Mouse (Mus musculus) lung, embryonic 15.5 days (tissue): Measurements from ENCODE around the gene Mtf2. TPM values are rescaled to one million over a fixed set of nuclear protein-coding genes. Genes with fewer than 3 reads are reported as not detected.
"Not testable (repeated sequence)": the region's sequence is repeated elsewhere in the genome, so short reads cannot be mapped to it uniquely, and the experiment has no call there.

Experiments used
- ATAC-seq: fragments of 200-750 bp; cut with Nextera tagmentation; 2 replicates; pipeline ENCODE4 v1.8.0; 2017; ENCODE audit warnings: moderate number of reproducible peaks, borderline replicate concordance; ENCODE audit not compliant: low FRiP score, low TSS enrichment; ENCODE audit errors: extremely low read depth
- H3K27ac ChIP-seq: fragments of 300-500 bp; sonication (generic); 2 replicates; pipeline ENCODE4 v1.5.1; 2015; ENCODE audit warnings: moderate library complexity, mild to moderate bottlenecking, inconsistent platforms
- H3K27me3 ChIP-seq: fragments of 300-500 bp; sonication (generic); 2 replicates; pipeline ENCODE4 v1.6.1; 2015; ENCODE audit warnings: inconsistent platforms
- H3K36me3 ChIP-seq: fragments of 300-500 bp; sonication (generic); 2 replicates; pipeline ENCODE4 v1.6.1; 2015; ENCODE audit warnings: inconsistent platforms
- H3K4me1 ChIP-seq: fragments of 300-500 bp; sonication (generic); 2 replicates; pipeline ENCODE4 v1.6.1; 2015; ENCODE audit warnings: inconsistent platforms
- H3K4me2 ChIP-seq: fragments of 300-500 bp; sonication (generic); 2 replicates; pipeline ENCODE4 v1.6.1; 2015; ENCODE audit warnings: inconsistent platforms, mild to moderate bottlenecking, moderate library complexity
- H3K4me3 ChIP-seq: fragments of 300-500 bp; sonication (generic); 2 replicates; pipeline ENCODE4 v1.5.1; 2015; ENCODE audit warnings: mild to moderate bottlenecking, inconsistent platforms
- H3K9ac ChIP-seq: fragments of 300-500 bp; sonication (generic); 2 replicates; pipeline ENCODE4 v1.6.1; 2015; ENCODE audit warnings: inconsistent platforms
- H3K9me3 ChIP-seq: fragments of 300-500 bp; sonication (generic); 2 replicates; pipeline ENCODE4 v1.6.1; 2016; ENCODE audit warnings: inconsistent platforms
- WGBS: fragments of 180-500 bp; shearing (Covaris S2); methylation state at CpG from one replicate; pipeline ENCODE4 v1.1.7; 2015; 5-methylcytosine and 5-hydroxymethylcytosine counted together
- polyA plus RNA-seq: library from polyadenylated mRNA; unstranded; fragments of >200 nt; fragmentation: Nextera tagmentation; extraction: Ambion mirVana; gene quantifications from 2 replicates; pipeline ENCODE4 v1.2.1, GENCODE M21; 2015

Gene Mtf2
- polyA plus RNA-seq, 1 experiment from 2014 or later: 108 TPM

DNA sequence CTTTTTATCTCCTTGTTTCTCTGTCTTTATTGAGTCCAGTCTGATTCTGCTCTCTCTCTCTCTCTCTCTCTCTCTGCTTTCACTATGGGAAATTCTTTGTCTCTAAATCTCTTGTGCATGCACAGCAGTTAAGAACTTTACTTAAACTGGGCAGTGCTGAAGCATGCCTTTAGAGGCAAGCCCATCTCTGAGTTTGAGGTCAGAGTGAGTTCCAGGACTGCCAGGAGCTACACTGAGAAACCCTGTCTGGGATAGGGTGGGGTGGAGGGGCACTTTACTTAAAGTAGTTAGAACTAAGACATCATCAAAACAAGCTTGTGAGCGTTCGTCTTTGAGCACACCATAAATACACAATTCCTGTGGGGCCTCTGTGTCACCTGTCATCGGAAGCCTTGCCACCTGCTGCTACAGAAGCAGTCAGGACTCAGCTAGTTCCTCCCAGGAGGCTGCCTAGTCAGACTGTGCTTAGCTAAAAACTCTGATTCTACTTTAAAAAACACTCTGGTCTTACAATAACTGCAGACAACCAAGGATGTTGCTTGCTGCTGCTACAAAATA, 15.7 kb upstream of the Mtf2 start:
- no peaks in the 10 kb centered on the region for H3K27me3 ChIP-seq
- H3K9ac ChIP-seq: no peak overlapping the region
- H3K4me2 ChIP-seq: no peak overlapping the region
- no peaks in the 10 kb centered on the region for H3K36me3 ChIP-seq
- no peak overlapping the region for H3K27ac ChIP-seq
- no peaks in the 10 kb centered on the region for H3K9me3 ChIP-seq
- ATAC-seq: no peak
- no peak overlapping the region for H3K4me3 ChIP-seq
- WGBS: 7% methylated on average over 3 of the region's 3 CpGs
- no peaks in the 10 kb centered on the region for H3K4me1 ChIP-seq

- Histone ChIP-seq H3K27ac (no peak overlapping the region), H3K9me3 (no peaks in the 10 kb centered on the region), H3K4me2 (no peak overlapping the region), H3K4me3 (no peak overlapping the region), H3K27me3 (no peaks in the 10 kb centered on the region), H3K9ac (no peak overlapping the region), H3K36me3 (no peaks in the 10 kb centered on the region), H3K4me1 (no peaks in the 10 kb centered on the region)
- no peak for ATAC-seq
- WGBS: 82% methylated on average over 2 of the region's 2 CpGs
Measured at GRCm38 (mm10) chr5:108051026-108051425, 14.4 kb upstream of the Mtf2 start.

GRCm38 (mm10) chr5:108051727-108052126, 13.7 kb upstream of the Mtf2 start:
- H3K4me3 ChIP-seq, H3K4me1 ChIP-seq, ATAC-seq, H3K9ac ChIP-seq, H3K36me3 ChIP-seq, H3K4me2 ChIP-seq, H3K27me3 ChIP-seq, H3K27ac ChIP-seq, H3K9me3 ChIP-seq: not testable (repeated sequence)
- WGBS: 82% methylated on average over 9 of the region's 9 CpGs

DNA sequence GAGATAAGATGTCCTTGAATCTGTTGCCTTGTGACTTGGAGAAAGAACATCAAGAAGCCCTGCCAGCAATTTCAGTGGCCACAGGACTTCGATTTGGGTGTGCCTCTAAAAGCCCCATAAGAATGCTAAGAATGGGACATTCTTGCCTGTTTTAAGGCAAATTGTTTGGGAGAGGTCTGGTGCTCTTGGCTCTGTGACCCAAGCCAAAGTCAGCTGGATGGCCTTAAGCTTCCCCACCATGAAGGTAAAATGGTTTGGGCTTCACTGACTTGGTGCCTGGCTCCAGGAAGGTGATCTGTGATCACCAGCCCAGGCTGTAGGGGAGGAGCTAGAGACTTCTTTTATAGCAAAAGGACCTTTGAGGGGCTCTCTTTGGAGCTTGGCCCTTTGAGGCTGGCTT, 13.3 kb upstream of the Mtf2 start:
- no peak for ATAC-seq
- Histone ChIP-seq H3K36me3 (no peaks in the 10 kb centered on the region), H3K27me3 (no peaks in the 10 kb centered on the region), H3K4me3 (no peak overlapping the region), H3K4me2 (no peak overlapping the region), H3K27ac (no peak overlapping the region), H3K9me3 (no peaks in the 10 kb centered on the region), H3K4me1 (no peaks in the 10 kb centered on the region), H3K9ac (no peak overlapping the region)
- 77% methylated on average over 1 of the region's 1 CpGs for WGBS

GRCm38 (mm10) chr5:108053566-108053965, 11.9 kb upstream of the Mtf2 start:
- Histone ChIP-seq H3K27ac (no peak overlapping the region), H3K27me3 (no peaks in the 10 kb centered on the region), H3K36me3 (no peaks in the 10 kb centered on the region), H3K9me3 (no peaks in the 10 kb centered on the region), H3K4me1 (no peaks in the 10 kb centered on the region), H3K4me2 (no peak overlapping the region), H3K9ac (no peak overlapping the region), H3K4me3 (no peak overlapping the region)
- ATAC-seq: no peak
- WGBS: 86% methylated on average over 6 of the region's 6 CpGs

- Histone ChIP-seq H3K4me3 (no peak overlapping the region), H3K36me3 (no peaks in the 10 kb centered on the region), H3K9ac (no peak overlapping the region), H3K27ac (no peak overlapping the region), H3K4me1 (peaks cover 3% of the 10 kb centered on the region; the same call in 1 of the 2 replicates), H3K4me2 (no peak overlapping the region), H3K27me3 (no peaks in the 10 kb centered on the region), H3K9me3 (no peaks in the 10 kb centered on the region)
- ATAC-seq: no peak
- 91% methylated on average over 9 of the region's 9 CpGs for WGBS
Measured at GRCm38 (mm10) chr5:108060413-108060812, 5.1 kb upstream of the Mtf2 start.

DNA sequence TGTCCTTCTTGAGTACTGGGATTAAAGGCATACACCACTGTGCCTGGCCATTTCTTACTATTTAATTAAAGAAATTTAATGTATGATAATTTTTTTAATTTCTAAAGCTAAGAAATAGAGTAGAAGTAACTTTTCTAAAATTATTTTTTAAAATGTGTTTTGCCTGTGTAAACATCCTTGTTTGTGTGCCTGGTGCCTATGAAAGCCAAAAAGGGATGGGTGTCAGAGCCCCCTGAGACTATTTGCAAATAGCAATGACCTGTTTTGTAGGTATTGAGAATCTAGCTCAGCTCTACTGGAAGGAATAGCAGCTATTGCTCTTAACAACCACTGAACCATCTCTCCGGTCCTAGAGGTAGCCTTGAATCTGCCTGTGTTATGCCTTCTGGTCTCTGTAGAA, 6.8 kb downstream of the Mtf2 start:
- no peak overlapping the region for H3K4me3 ChIP-seq
- peaks cover 71% of the 10 kb centered on the region for H3K36me3 ChIP-seq
- H3K4me2 ChIP-seq: no peak overlapping the region
- no peak overlapping the region for H3K27ac ChIP-seq
- H3K9ac ChIP-seq: no peak overlapping the region
- no peaks in the 10 kb centered on the region for H3K27me3 ChIP-seq
- WGBS: 93% methylated on average over 1 of the region's 1 CpGs
- no peaks in the 10 kb centered on the region for H3K9me3 ChIP-seq
- H3K4me1 ChIP-seq: peaks cover 6% of the 10 kb centered on the region; the same call in 1 of the 2 replicates
- no peak for ATAC-seq

DNA sequence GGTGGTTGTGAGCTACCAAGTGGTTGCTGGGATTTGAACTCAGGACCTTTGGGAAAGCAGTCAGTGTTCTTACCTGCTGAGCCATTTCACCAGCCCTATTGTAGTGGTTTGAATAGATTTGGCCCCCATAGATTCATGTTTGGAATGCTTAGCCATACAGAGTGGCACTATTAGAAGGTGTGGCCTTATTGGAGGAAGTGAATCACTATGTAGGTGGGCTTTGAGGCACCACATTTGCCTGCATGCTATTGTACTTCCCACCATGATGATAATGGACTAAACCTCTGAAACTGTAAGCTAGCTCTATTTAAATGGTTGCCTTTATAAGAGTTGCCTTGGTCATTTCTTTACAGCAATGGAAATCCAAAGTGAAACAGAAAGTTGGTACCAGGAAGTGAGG, 10.8 kb downstream of the Mtf2 start:
- no peak overlapping the region for H3K27ac ChIP-seq
- no peaks in the 10 kb centered on the region for H3K4me1 ChIP-seq
- no peak for ATAC-seq
- peaks cover 62% of the 10 kb centered on the region for H3K36me3 ChIP-seq
- H3K4me3 ChIP-seq: no peak overlapping the region
- H3K9ac ChIP-seq: no peak overlapping the region
- no peaks in the 10 kb centered on the region for H3K9me3 ChIP-seq
- no peak overlapping the region for H3K4me2 ChIP-seq
- no peaks in the 10 kb centered on the region for H3K27me3 ChIP-seq

DNA sequence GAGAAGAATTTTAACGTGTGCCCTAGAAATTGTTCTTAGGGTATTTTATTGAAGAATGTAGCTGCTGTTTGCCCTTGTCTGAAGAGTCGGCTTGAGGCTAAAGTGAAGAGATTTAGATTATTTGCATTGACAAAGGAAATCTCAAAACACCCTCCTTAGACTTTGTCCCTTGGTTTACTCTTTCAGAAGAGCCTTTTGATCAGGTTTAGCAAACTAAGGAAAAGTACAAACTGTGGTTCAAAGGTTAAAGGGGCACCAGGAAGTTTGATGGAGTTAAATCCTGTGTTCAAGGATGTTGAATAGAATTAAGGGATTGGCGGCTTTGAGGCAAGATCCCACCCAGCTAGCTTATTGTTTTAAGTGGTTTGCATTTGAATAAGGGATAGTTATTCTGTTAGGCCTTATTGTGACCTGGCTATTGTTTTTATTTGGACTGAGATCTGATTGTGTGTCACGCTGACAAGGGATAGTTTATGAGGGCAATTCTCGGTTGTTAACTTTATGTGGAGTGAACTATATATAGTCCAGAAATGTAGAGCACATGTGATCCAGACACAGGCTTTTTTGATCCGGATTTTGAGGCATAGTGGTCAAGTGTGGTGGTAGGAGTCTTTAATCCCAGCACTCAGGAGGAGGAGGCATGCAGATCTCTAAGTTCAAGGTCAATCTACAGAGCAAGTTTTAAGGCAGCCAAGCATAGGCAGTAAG, 11.5 kb downstream of the Mtf2 start:
- peaks cover 63% of the 10 kb centered on the region for H3K36me3 ChIP-seq
- no peaks in the 10 kb centered on the region for H3K27me3 ChIP-seq
- no peak overlapping the region for H3K27ac ChIP-seq
- no peaks in the 10 kb centered on the region for H3K4me1 ChIP-seq
- no peak overlapping the region for H3K4me2 ChIP-seq
- no peaks in the 10 kb centered on the region for H3K9me3 ChIP-seq
- H3K4me3 ChIP-seq: no peak overlapping the region
- 74% methylated on average over 6 of the region's 6 CpGs for WGBS
- H3K9ac ChIP-seq: no peak overlapping the region
- no peak for ATAC-seq

DNA sequence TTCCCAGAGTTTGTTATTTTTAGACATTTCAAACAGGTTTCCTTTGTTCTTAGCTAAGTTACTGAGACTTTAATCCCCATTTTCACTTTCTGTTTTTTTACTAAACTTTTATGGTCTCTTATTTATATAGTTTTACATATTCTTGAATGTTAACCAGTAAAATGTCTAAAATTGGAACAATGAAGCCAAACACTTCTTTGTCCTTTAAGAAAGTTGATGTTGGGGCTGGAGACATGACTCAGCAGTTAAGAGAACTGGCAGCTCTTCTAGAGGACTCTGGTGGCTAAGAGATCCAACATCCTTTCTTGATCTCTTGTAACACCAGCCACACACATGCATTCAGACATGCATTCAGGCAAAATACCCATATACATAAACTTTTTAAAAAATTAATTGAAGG, 14.1 kb downstream of the Mtf2 start:
- Histone ChIP-seq H3K4me1 (no peaks in the 10 kb centered on the region), H3K9ac (no peak overlapping the region), H3K4me2 (no peak overlapping the region), H3K27me3 (no peaks in the 10 kb centered on the region), H3K27ac (no peak overlapping the region), H3K36me3 (peaks cover 60% of the 10 kb centered on the region), H3K4me3 (no peak overlapping the region), H3K9me3 (no peaks in the 10 kb centered on the region)
- ATAC-seq: no peak

DNA sequence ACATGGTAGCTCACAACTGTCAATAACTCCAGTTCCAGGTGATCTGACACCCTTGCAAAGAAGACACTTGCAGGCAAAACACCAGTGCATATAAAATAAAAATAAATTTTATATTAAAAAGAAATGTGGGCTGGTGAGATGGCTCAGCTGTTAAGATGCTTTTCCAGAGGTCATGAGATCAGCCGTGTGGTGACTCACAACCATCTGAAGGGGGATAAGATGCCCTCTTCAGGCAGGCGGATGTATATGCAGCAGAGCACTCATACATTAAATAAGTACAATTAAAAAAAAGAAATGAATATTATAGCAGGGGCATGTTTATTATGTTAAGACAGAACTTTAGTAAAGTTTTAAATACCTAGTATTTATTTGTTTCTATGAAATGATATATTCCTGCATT, 16.9 kb downstream of the Mtf2 start:
- Histone ChIP-seq H3K4me3 (no peak overlapping the region), H3K9me3 (no peaks in the 10 kb centered on the region), H3K27ac (no peak overlapping the region), H3K4me2 (no peak overlapping the region), H3K4me1 (no peaks in the 10 kb centered on the region), H3K9ac (no peak overlapping the region), H3K27me3 (no peaks in the 10 kb centered on the region), H3K36me3 (peaks cover 54% of the 10 kb centered on the region)
- no peak for ATAC-seq
- 44% methylated on average over 2 of the region's 2 CpGs for WGBS

GRCm38 (mm10) chr5:108085440-108085839, 20.0 kb downstream of the Mtf2 start:
- ATAC-seq: no peak
- WGBS: 86% methylated on average over 2 of the region's 2 CpGs

GRCm38 (mm10) chr5:108092731-108093130, 27.3 kb downstream of the Mtf2 start:
- H3K9me3 ChIP-seq, H3K4me3 ChIP-seq: not testable (repeated sequence)
- peaks cover 65% of the 10 kb centered on the region for H3K36me3 ChIP-seq

More at GRCm38 (mm10) chr5:108085440-108085839, 20.0 kb downstream of the Mtf2 start:
- Histone ChIP-seq H3K27ac (no peak overlapping the region), H3K27me3 (no peaks in the 10 kb centered on the region), H3K9me3 (no peaks in the 10 kb centered on the region), H3K4me2 (no peak overlapping the region), H3K4me1 (no peaks in the 10 kb centered on the region), H3K4me3 (no peak overlapping the region), H3K9ac (no peak overlapping the region), H3K36me3 (peaks cover 62% of the 10 kb centered on the region)

More at GRCm38 (mm10) chr5:108092731-108093130, 27.3 kb downstream of the Mtf2 start:
- H3K4me1 ChIP-seq, H3K9ac ChIP-seq, H3K4me2 ChIP-seq, H3K27me3 ChIP-seq, H3K27ac ChIP-seq, ATAC-seq: not testable (repeated sequence)
- WGBS: 96% methylated on average over 8 of the region's 8 CpGs
